Mouse (Mus musculus): ENCODE results near the gene Ghrh. TPM values are rescaled to one million over a fixed set of nuclear protein-coding genes. Genes with fewer than 3 reads are reported as not detected.

Ghrh gene
- polyA plus RNA-seq, 1 experiment: not detected

DNA sequence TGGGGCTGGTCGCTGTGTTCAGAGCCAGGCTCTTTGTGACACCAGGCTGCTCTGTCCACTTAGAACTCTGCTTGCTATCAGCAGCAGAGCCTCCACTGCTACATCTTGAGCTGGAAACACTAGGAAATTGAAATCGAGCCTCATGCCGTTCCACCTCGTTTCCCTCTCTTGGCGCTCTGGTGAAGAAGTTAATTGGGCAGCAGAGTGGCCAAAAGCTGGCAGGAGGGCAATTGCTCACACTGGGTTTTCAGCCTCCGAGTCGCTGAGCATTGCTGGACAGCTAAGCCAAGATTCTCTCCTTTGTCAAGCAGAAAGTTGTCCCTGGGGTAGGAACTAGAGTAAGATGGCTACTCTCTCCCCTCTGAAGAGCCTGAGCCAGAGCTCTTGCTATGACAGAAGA, 33.0 kb downstream of the Ghrh start:
- TF ChIP-seq POLR2A (IDR thresholded peaks at IDR 0.05; ENCODE audit: borderline replicate concordance, low read depth, low read length) (no peak), CTCF (IDR thresholded peaks at IDR 0.05; ENCODE audit: low read depth, low read length) (no peak)

DNA sequence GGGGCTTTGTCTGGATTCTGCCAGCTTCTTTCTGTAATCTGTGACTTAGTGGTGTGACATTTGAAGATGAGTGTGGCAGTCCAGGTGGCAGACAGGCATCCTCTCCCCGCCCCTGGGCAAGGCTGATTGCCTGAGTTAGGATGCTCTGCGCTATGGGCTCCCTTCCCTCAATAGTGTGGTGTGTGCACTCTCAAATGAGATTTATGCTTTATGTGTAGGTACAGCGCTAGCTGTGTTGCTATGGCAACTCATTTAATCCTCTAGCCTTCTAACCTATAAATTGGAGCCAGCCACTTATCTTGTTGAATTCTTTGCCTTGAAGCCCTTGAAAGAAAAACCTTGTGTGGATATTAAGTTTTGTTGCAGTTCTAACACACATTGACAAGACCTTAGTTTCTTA, 33.6 kb downstream of the Ghrh start:
- Histone ChIP-seq H3K27ac (ENCODE audit: insufficient read depth, low read depth, low read length) (no peak overlapping the region), H3K4me3 (ENCODE audit: insufficient read depth, low read length) (no peak overlapping the region), H3K4me1 (ENCODE audit: control insufficient read depth, insufficient read depth, low read length) (no peaks in the 10 kb centered on the region)
- TF ChIP-seq POLR2A (IDR thresholded peaks at IDR 0.05; ENCODE audit: borderline replicate concordance, low read depth, low read length) (no peak), CTCF (IDR thresholded peaks at IDR 0.05; ENCODE audit: low read depth, low read length) (no peak)

More for the DNA sequence above, 33.0 kb downstream of the Ghrh start:
- Histone ChIP-seq H3K4me3 (ENCODE audit: insufficient read depth, low read length) (no peak overlapping the region), H3K27ac (ENCODE audit: insufficient read depth, low read depth, low read length) (no peak overlapping the region), H3K4me1 (ENCODE audit: control insufficient read depth, insufficient read depth, low read length) (no peaks in the 10 kb centered on the region)

DNA sequence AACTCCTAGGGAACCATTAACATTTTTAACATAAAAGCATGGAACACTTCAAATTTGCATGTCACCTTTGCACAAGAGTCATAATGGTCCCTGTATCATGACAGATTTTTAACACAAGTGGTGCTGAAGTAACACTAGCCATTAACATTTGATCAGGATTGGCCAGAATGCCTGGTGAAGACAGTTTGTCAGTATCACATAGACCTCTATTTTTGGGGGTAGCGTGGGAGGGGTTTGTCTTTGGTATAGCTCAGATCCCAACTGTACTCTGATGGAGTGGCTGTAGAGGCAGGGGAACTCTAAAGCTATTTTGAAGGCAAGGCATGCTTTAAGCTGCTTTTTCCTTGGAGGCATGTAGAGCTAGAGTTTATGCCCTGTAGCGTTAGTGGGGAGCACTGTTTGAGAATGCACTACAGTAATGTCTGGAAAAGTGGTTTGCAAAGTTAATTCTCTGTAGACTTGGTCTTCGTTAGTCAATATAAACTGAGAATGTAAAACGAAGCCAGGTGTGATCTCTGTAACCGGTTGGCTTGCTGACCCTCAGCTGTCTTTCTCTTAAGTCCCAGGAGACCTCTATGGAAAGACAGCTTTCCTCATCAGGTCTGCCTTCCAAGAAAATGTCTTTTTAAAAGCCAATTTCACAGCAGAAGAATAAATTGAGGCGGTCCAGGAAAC, 36.2 kb downstream of the Ghrh start:
- Histone ChIP-seq H3K27ac (ENCODE audit: insufficient read depth, low read depth, low read length) (no peak overlapping the region), H3K4me3 (ENCODE audit: insufficient read depth, low read length) (no peak overlapping the region), H3K4me1 (ENCODE audit: control insufficient read depth, insufficient read depth, low read length) (no peaks in the 10 kb centered on the region)
- TF ChIP-seq CTCF (IDR thresholded peaks at IDR 0.05; ENCODE audit: low read depth, low read length) (no peak), POLR2A (IDR thresholded peaks at IDR 0.05; ENCODE audit: borderline replicate concordance, low read depth, low read length) (no peak)

DNA sequence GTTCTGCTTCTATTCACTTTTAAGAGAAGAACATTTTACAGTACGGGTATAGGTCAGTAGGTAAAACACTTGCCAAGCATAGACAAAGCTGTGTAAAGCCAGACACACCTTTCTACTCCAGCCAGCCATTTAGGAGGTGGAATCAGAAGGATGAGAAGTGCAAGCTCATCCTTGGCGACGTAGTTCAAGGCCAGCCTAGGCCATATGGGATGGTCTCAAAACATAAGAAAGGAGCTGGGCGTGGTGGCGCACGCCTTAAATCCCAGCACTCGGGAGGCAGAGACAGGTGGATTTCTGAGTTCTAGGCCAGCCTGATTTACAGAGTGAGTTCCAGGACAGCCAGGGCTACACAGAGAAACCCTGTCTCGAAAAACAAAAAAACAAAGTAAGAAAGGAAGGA, 37.7 kb downstream of the Ghrh start:
- Histone ChIP-seq H3K4me1 (ENCODE audit: control insufficient read depth, insufficient read depth, low read length) (no peaks in the 10 kb centered on the region), H3K4me3 (ENCODE audit: insufficient read depth, low read length) (no peak overlapping the region), H3K27ac (ENCODE audit: insufficient read depth, low read depth, low read length) (no peak overlapping the region)
- TF ChIP-seq CTCF (IDR thresholded peaks at IDR 0.05; ENCODE audit: low read depth, low read length): no peak
- TF ChIP-seq POLR2A (IDR thresholded peaks at IDR 0.05; ENCODE audit: borderline replicate concordance, low read depth, low read length): no peak

DNA sequence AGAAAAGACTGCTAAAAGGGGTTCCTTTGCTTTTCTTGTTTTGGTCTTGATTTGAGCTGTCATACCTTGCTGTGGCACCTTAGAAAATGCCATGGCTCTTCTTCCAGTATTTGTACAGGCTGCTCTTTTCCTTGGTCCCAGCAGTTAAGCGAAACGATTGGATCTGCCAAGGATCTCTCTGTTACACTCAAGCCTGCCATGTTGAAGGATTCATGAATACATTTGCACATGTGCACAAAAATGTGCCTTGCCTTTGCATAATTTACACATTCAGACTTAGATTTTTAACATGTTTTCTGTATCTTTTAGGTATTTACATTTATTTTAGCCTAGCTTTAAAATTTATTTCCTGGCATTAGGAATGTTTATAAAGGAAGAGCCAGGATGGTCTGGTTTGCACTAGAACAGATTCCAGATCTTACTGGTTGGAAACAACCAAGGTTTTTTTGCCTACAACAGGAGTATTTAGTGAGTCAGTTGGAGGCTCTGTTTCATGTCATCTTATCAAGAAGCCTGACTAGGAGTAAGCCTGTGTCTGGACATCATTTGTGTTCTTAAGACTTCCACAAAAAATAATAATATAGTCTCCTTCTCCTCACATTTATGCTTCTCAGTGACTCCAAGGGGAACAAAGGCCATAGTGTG, 38.9 kb downstream of the Ghrh start:
- H3K4me1 ChIP-seq (ENCODE audit: control insufficient read depth, insufficient read depth, low read length): no peaks in the 10 kb centered on the region
- TF ChIP-seq POLR2A (IDR thresholded peaks at IDR 0.05; ENCODE audit: borderline replicate concordance, low read depth, low read length) (no peak), CTCF (IDR thresholded peaks at IDR 0.05; ENCODE audit: low read depth, low read length) (no peak)
- H3K4me3 ChIP-seq (ENCODE audit: insufficient read depth, low read length): no peak overlapping the region

DNA sequence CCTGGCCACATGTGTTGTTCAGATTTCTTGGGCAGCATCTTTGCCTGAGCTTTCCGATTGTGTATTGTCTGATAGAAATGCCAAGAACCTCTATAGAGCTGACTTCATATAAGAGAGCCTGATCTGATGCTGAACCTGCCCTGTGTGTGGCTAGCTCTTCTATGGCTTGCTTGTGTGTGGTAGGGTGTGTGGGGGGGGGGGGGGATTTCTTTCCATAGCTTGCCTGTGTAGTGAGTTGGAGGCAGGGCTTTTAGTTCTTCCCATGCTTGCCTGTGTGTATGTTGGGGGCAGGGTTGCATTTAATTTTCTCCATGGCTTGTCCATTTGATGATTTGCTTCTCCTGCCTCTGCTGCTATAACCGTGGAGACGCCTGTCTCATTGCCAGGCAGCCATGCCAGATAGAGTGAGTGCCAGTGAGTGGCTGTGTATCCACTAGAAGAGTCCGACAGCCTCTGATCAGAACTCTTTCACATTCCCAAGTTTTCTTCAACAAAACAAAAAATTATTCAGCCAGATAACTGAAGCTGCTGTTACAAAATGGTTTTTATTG, 39.5 kb downstream of the Ghrh start:
- Histone ChIP-seq H3K27ac (ENCODE audit: insufficient read depth, low read depth, low read length) (no peak overlapping the region), H3K4me1 (ENCODE audit: control insufficient read depth, insufficient read depth, low read length) (no peaks in the 10 kb centered on the region), H3K4me3 (ENCODE audit: insufficient read depth, low read length) (no peak overlapping the region)
- TF ChIP-seq POLR2A (IDR thresholded peaks at IDR 0.05; ENCODE audit: borderline replicate concordance, low read depth, low read length) (no peak), CTCF (IDR thresholded peaks at IDR 0.05; ENCODE audit: low read depth, low read length) (no peak)

More for the DNA sequence above, 38.9 kb downstream of the Ghrh start:
- no peak overlapping the region for H3K27ac ChIP-seq (ENCODE audit: insufficient read depth, low read depth, low read length)

DNA sequence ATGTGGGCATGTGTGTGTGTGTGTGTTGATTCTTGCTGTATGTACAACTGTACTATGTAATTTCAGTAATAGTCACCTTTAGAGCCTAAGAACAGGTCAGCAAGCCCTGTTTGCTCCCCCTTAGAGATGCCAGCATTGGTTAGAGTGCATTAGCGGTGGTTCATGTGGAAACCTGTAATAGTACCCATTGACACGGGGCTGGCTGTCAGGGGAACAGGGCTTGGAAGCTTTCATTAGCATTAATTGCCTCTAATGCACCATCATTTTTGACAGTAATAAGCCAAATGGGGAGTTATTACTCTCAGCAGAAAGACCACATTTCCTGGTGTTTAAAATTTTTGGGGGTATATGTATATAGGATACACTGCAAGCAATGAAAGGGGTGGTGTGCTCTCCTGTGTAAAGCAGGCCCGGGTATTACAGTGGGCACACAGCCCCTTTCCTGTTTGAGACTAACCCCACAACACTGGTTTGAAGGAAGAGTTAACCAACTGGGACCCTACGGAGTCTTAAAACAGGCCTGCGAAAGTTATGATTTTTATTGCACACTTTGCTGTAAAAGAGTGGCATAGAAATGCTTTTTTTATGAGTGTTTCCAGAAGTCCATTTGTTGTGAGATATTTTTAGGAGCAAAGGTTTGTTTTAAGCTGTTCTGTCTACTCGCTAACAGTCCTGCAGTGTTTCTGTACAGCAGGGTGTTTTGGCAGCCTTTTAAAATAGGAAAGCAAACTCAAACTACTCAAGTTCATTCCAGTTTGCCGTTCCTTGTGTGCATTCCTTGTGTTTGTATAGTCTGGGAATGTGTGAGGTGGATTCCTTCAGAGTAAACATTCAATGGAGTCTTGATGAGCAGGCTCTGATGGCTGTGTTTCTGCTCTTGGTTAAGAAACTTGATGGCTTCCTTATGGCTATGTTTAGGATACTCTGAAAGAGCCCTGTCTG, 40.9 kb downstream of the Ghrh start:
- no peak for TF ChIP-seq CTCF (IDR thresholded peaks at IDR 0.05; ENCODE audit: low read depth, low read length)
- TF ChIP-seq POLR2A (IDR thresholded peaks at IDR 0.05; ENCODE audit: borderline replicate concordance, low read depth, low read length): no peak
- Histone ChIP-seq H3K27ac (ENCODE audit: insufficient read depth, low read depth, low read length) (no peak overlapping the region), H3K4me1 (ENCODE audit: control insufficient read depth, insufficient read depth, low read length) (no peaks in the 10 kb centered on the region)

DNA sequence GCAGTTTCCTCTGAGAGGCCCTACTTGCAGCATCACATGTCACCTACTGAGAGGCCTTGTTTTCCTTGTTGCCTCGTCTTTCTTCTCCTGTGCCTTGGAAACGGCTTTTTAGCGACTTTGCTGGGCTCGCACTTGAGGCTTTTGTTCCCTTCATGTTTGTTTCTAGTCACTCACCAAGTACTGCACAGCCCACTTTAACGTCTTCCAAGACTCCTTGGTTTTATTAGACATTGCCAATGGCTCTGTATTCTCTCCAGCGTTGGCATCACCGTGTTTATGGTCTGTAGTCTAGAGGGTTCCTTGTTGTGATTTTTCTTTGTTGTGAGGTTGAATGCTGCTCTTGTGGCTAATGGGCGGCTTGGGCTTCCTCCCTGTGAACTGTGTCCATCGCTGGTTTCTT, 44.2 kb downstream of the Ghrh start:
- Histone ChIP-seq H3K4me3 (ENCODE audit: insufficient read depth, low read length) (no peak overlapping the region), H3K27ac (ENCODE audit: insufficient read depth, low read depth, low read length) (no peak overlapping the region), H3K4me1 (ENCODE audit: control insufficient read depth, insufficient read depth, low read length) (no peaks in the 10 kb centered on the region)
- no peak for TF ChIP-seq CTCF (IDR thresholded peaks at IDR 0.05; ENCODE audit: low read depth, low read length)
- TF ChIP-seq POLR2A (IDR thresholded peaks at IDR 0.05; ENCODE audit: borderline replicate concordance, low read depth, low read length): no peak

More for the DNA sequence above, 40.9 kb downstream of the Ghrh start:
- H3K4me3 ChIP-seq (ENCODE audit: insufficient read depth, low read length): no peak overlapping the region

DNA sequence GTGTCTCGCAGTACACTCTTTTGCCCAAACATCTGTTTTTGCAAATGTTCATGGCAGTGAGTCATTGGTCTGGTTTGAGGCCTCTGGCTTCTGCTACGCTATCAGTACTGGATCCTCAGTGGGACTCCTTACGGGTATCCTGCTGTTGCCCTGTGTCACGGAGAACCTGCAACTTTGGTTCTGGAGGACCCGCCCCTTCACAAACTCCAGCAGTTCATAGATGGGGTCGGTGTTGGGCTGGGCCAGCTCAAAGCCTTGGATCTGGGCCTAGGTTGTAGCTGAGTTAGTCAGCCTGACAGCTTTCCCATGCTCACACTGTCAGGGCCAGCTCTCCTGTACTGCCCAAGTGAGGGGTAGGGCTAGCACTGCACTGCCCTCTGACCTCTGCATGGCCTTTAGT, 47.3 kb downstream of the Ghrh start:
- H3K4me1 ChIP-seq (ENCODE audit: control insufficient read depth, insufficient read depth, low read length): no peaks in the 10 kb centered on the region
- TF ChIP-seq POLR2A (IDR thresholded peaks at IDR 0.05; ENCODE audit: borderline replicate concordance, low read depth, low read length) (no peak), CTCF (IDR thresholded peaks at IDR 0.05; ENCODE audit: low read depth, low read length) (no peak)
- H3K27ac ChIP-seq (ENCODE audit: insufficient read depth, low read depth, low read length): no peak overlapping the region
- no peak overlapping the region for H3K4me3 ChIP-seq (ENCODE audit: insufficient read depth, low read length)
